Comparison of ENCODE assay signal across 19 mouse cellular contexts in the genomic region with DNA sequence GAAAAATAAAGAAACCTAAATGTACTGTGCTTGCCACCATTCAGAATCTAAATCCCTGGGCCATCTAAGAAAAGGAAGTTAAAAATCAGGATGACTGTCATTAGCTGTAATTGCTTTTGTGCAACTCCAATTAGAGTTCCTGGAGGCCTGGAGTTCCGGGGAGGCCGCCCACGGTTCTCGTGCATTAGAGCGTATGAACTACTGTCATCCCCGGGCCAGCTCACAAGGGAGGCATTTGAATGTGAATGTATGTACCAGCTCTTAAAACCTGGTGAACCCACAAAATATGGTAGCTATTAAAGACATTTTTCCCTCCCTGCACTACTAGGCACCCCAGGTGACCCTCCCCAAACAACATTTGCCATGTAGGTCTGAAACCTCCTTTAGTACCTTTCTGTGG.
DNase-seq lines count a peak whose midpoint lies in the region; ATAC-seq lines count a peak whose summit lies in the region.
"Had no signal": no experiment of that assay in that cellular context is flagged by ENCODE, and none has a peak within 500 bp of the region (broad histone marks: within the 10 kb centered on the region; RNA-seq: fewer than 3 reads in every experiment).

No protein-coding gene starts in this region.

- H3K4me2 ChIP-seq in hindbrain, embryonic 15.5 days, result no peak overlapping the region
- no peak overlapping the region for H3K4me2 ChIP-seq in hindbrain, embryonic 16.5 days (ENCODE audit: low read length)
- no peak overlapping the region for H3K4me2 ChIP-seq in neural tube, embryonic 13.5 days
- H3K4me2 ChIP-seq in forebrain, embryonic 16.5 days (ENCODE audit: low read length), result no peak overlapping the region; the same call in 1 of the 2 replicates
- H3K4me2 ChIP-seq: embryonic facial prominence, embryonic 15.5 days; heart, embryonic 11.5 days; hindbrain, embryonic 12.5 days; liver, embryonic 11.5 days had no signal

- no peak overlapping the region for H3K4me3 ChIP-seq in hindbrain, embryonic 15.5 days
- no peak overlapping the region for H3K4me3 ChIP-seq in hindbrain, embryonic 16.5 days (ENCODE audit: low read length)
- no peak overlapping the region for H3K4me3 ChIP-seq in neural tube, embryonic 13.5 days
- H3K4me3 ChIP-seq in forebrain, embryonic 16.5 days (replicated peaks; ENCODE audit: low read length), result no peak overlapping the region
- H3K4me3 ChIP-seq: embryonic facial prominence, embryonic 15.5 days; hindbrain, embryonic 12.5 days; midbrain, embryonic 10.5 days had no signal

- 43% methylated on average over 6 of the region's 6 CpGs for WGBS in hindbrain, embryonic 15.5 days
- WGBS in hindbrain, embryonic 16.5 days, result 32% methylated on average over 6 of the region's 6 CpGs
- 32% methylated on average over 6 of the region's 6 CpGs for WGBS in neural tube, embryonic 13.5 days
- 11% methylated on average over 6 of the region's 6 CpGs for WGBS in forebrain, embryonic 16.5 days

- H3K9me3 ChIP-seq in hindbrain, embryonic 15.5 days, result no peaks in the 10 kb centered on the region
- no peaks in the 10 kb centered on the region for H3K9me3 ChIP-seq in hindbrain, embryonic 16.5 days (ENCODE audit: control insufficient read depth, low read length)
- H3K9me3 ChIP-seq in neural tube, embryonic 13.5 days, result no peaks in the 10 kb centered on the region
- H3K9me3 ChIP-seq in forebrain, embryonic 16.5 days (ENCODE audit: control insufficient read depth, low read length), result no peaks in the 10 kb centered on the region
- H3K9me3 ChIP-seq: embryonic facial prominence, embryonic 15.5 days; hindbrain, embryonic 12.5 days; midbrain, embryonic 10.5 days had no signal

- no peak overlapping the region for H3K9ac ChIP-seq in hindbrain, embryonic 15.5 days
- no peak overlapping the region for H3K9ac ChIP-seq in hindbrain, embryonic 16.5 days (ENCODE audit: low read depth, low read length)
- H3K9ac ChIP-seq in neural tube, embryonic 13.5 days, result no peak overlapping the region
- H3K9ac ChIP-seq in forebrain, embryonic 16.5 days (replicated peaks; ENCODE audit: low read depth, low read length), result peak overlapping the region; percentile 19
- H3K9ac ChIP-seq: embryonic facial prominence, embryonic 15.5 days; hindbrain, embryonic 12.5 days had no signal

- H3K27ac ChIP-seq in hindbrain, embryonic 15.5 days (replicated peaks), result 0 out of 2 replicates have a peak overlapping the region, but pooled peaks have one; percentile 7
- no peak overlapping the region for H3K27ac ChIP-seq in hindbrain, embryonic 16.5 days (ENCODE audit: low read depth, low read length)
- H3K27ac ChIP-seq in neural tube, embryonic 13.5 days (replicated peaks), result peak overlapping the region; percentile 47
- H3K27ac ChIP-seq in forebrain, embryonic 16.5 days (ENCODE audit: low read length), result peak overlapping the region; percentile 85
- H3K27ac ChIP-seq: embryonic facial prominence, embryonic 15.5 days; hindbrain, embryonic 12.5 days; macrophage; midbrain, embryonic 10.5 days had no signal

- H3K27me3 ChIP-seq in hindbrain, embryonic 15.5 days, result no peaks in the 10 kb centered on the region
- H3K27me3 ChIP-seq in hindbrain, embryonic 16.5 days (replicated peaks; ENCODE audit: control insufficient read depth, insufficient read depth, low read length), result no peaks in the 10 kb centered on the region
- no peaks in the 10 kb centered on the region for H3K27me3 ChIP-seq in neural tube, embryonic 13.5 days
- H3K27me3 ChIP-seq in forebrain, embryonic 16.5 days (replicated peaks; ENCODE audit: control insufficient read depth, insufficient read depth, low read length), result no peaks in the 10 kb centered on the region
- H3K27me3 ChIP-seq: embryonic facial prominence, embryonic 15.5 days; hindbrain, embryonic 12.5 days had no signal

- DNase-seq in neural tube, embryonic 10.5 days (ENCODE audit: extremely low spot score, low spot score), result no peak
- no peak for DNase-seq in right cerebral cortex, postnatal 10 days (ENCODE audit: low spot score in 2 of 2)
- DNase-seq in layer of hippocampus, adult 9-10 months (ENCODE audit: low spot score), result no peak
- DNase-seq: adrenal gland, adult 2 months; cerebellum, adult 9-11 months; heart, postnatal 10 days; lung, adult 18-20 months; thymus, postnatal 14 days had no signal

- H3K4me1 ChIP-seq in hindbrain, embryonic 15.5 days (replicated peaks), result peaks cover 23% of the 10 kb centered on the region
- H3K4me1 ChIP-seq in hindbrain, embryonic 16.5 days (ENCODE audit: control insufficient read depth, insufficient read depth, low read depth, low read length), result peaks cover 7% of the 10 kb centered on the region
- peaks cover 50% of the 10 kb centered on the region for H3K4me1 ChIP-seq in neural tube, embryonic 13.5 days (replicated peaks)
- H3K4me1 ChIP-seq in forebrain, embryonic 16.5 days (replicated peaks; ENCODE audit: control insufficient read depth, insufficient read depth, low read length), result peaks cover 49% of the 10 kb centered on the region

- no peaks in the 10 kb centered on the region for H3K36me3 ChIP-seq in hindbrain, embryonic 15.5 days
- no peaks in the 10 kb centered on the region for H3K36me3 ChIP-seq in hindbrain, embryonic 16.5 days (ENCODE audit: control insufficient read depth, insufficient read depth, low read length)
- no peaks in the 10 kb centered on the region for H3K36me3 ChIP-seq in neural tube, embryonic 13.5 days
- no peaks in the 10 kb centered on the region for H3K36me3 ChIP-seq in forebrain, embryonic 16.5 days (ENCODE audit: control insufficient read depth, insufficient read depth)
- H3K36me3 ChIP-seq: embryonic facial prominence, embryonic 15.5 days; hindbrain, embryonic 12.5 days; midbrain, embryonic 10.5 days had no signal

- ATAC-seq in hindbrain, embryonic 15.5 days (ENCODE audit: low FRiP score, low read depth), result no peak
- no peak for ATAC-seq in hindbrain, embryonic 16.5 days
- ATAC-seq in neural tube, embryonic 13.5 days (ENCODE audit: low read depth), result no peak
- no peak for ATAC-seq in forebrain, embryonic 16.5 days
- ATAC-seq: intestine, postnatal 0 days had no signal
